Mouse (Mus musculus) cerebellum, adult 2 months (tissue): ENCODE measurements around the gene Lefty1.

Experiments used
- CTCF ChIP-seq: fragments of 200-500 bp; IDR thresholded peaks from 2 replicates; pipeline ENCODE4 v1.5.1; 2011; ENCODE audit warnings: low read depth, mild to moderate bottlenecking, control low read depth, low read length, moderate library complexity, borderline replicate concordance; ENCODE audit not compliant: insufficient read depth
- POLR2A ChIP-seq: fragments of 200-500 bp; IDR thresholded peaks from 2 replicates; pipeline ENCODE4 v1.6.1; 2011; ENCODE audit warnings: low read length, control low read depth, borderline replicate concordance; ENCODE audit not compliant: insufficient read depth

- TF ChIP-seq CTCF (no peak), POLR2A (no peak)
These were observed at the start of gene Lefty1 for GRCm38 (mm10) chr1:180934467-180935419.
